Mouse (Mus musculus): ENCODE measurements around the gene Mgam.

- TF ChIP-seq CTCF (IDR thresholded peaks at IDR 0.05) (peak; percentile 75), EP300 (IDR thresholded peaks at IDR 0.05) (no peak)
These were observed 10.7 kb upstream of the Mgam start for GRCm38 (mm10) chr6:40617965-40618364.
